ENCODE assay signal across 29 mouse cellular contexts in the genomic region with DNA sequence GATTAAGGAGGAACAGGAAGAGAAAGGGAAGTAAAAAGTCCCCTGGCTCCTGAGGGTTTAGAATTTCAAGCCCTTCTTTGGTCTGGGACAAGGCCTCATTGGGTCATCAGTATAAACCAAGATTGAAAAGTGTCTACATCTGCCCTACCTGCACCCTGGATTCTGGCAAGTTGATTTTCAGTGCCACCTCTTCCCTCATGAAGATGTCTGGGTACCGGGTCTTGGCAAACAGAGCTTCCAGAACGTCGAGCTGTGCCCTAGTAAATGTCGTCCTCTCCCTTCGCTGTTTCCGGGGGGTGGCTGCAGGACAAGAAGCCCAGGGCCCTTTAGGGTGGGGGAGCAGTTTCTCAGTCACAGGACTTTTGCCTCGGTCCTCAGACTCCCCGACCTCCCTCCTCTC. TPM values are rescaled to one million over a fixed set of nuclear protein-coding genes. Genes with fewer than 3 reads are reported as not detected.
DNase-seq lines count a peak whose midpoint lies in the region; ATAC-seq and TF ChIP-seq lines count a peak whose summit lies in the region.
"Had no signal": no experiment of that assay in that cellular context is flagged by ENCODE, and none has a peak within 500 bp of the region (broad histone marks: within the 10 kb centered on the region; RNA-seq: fewer than 3 reads in every experiment).

No protein-coding gene starts in this region.

- peaks cover 43% of the 10 kb centered on the region for H3K27me3 ChIP-seq in forebrain, embryonic 11.5 days (ENCODE audit: control insufficient read depth, insufficient read depth, low read length)
- peaks cover 63% of the 10 kb centered on the region for H3K27me3 ChIP-seq in forebrain, embryonic 16.5 days (replicated peaks; ENCODE audit: control insufficient read depth, insufficient read depth, low read length)
- H3K27me3 ChIP-seq in forebrain, embryonic 13.5 days = peaks cover 93% of the 10 kb centered on the region
- H3K27me3 ChIP-seq in midbrain, embryonic 15.5 days (replicated peaks) = peaks cover 9% of the 10 kb centered on the region; the same call in 1 of the 2 replicates
- peaks cover 67% of the 10 kb centered on the region for H3K27me3 ChIP-seq in lung, postnatal 0 days (replicated peaks; ENCODE audit: insufficient read depth, low read length)

- H3K27ac ChIP-seq in forebrain, embryonic 11.5 days (ENCODE audit: low read depth, low read length) = no peak overlapping the region
- H3K27ac ChIP-seq in forebrain, embryonic 16.5 days (ENCODE audit: low read length) = no peak overlapping the region
- no peak overlapping the region for H3K27ac ChIP-seq in forebrain, embryonic 13.5 days
- peak overlapping the region; percentile 54 for H3K27ac ChIP-seq in midbrain, embryonic 15.5 days
- no peak overlapping the region for H3K27ac ChIP-seq in lung, postnatal 0 days (ENCODE audit: low read length)
- H3K27ac ChIP-seq: heart, adult 2 months; neural tube, embryonic 15.5 days had no signal

- 22% methylated on average over 8 of the region's 8 CpGs for WGBS in forebrain, embryonic 11.5 days
- 27% methylated on average over 8 of the region's 8 CpGs for whole genome bisulfite sequencing in forebrain, embryonic 16.5 days
- 27% methylated on average over 8 of the region's 8 CpGs for WGBS in forebrain, embryonic 13.5 days
- WGBS in midbrain, embryonic 15.5 days = 15% methylated on average over 8 of the region's 8 CpGs
- WGBS in lung, postnatal 0 days = 17% methylated on average over 8 of the region's 8 CpGs

- DNase-seq in forebrain, embryonic 11.5 days (ENCODE audit: low spot score) = no peak
- DNase-seq in ES-CJ7 (ENCODE audit: low read depth, low spot score) = peak; percentile 25
- DNase-seq in frontal cortex, postnatal 25 days (ENCODE audit: low spot score in 2 of 2) = no peak
- no peak for DNase-seq in lung, postnatal 0 days (ENCODE audit: low spot score)
- DNase-seq in left cerebral cortex, adult 8-10 months (ENCODE audit: low spot score in 2 of 2) = no peak
- DNase-seq: adrenal gland, adult 8-10 months; cerebellum, adult 11-12 months; cerebellum, postnatal 25 days; gastrocnemius, postnatal 14 days; heart, adult 2 months; heart, postnatal 36 days; kidney, adult 2 months; kidney, postnatal 14 days; layer of hippocampus, adult 9-11 months; lung, adult 18-20 months; right cerebral cortex, postnatal 25 days; thymus, postnatal 36 days had no signal

- H3K4me1 ChIP-seq in forebrain, embryonic 11.5 days (replicated peaks; ENCODE audit: control insufficient read depth, insufficient read depth, low read length) = peaks cover 18% of the 10 kb centered on the region; the same call in 1 of the 2 replicates
- H3K4me1 ChIP-seq in forebrain, embryonic 16.5 days (replicated peaks; ENCODE audit: control insufficient read depth, insufficient read depth, low read length) = peaks cover 12% of the 10 kb centered on the region
- H3K4me1 ChIP-seq in forebrain, embryonic 13.5 days = peaks cover 38% of the 10 kb centered on the region
- peaks cover 16% of the 10 kb centered on the region for H3K4me1 ChIP-seq in midbrain, embryonic 15.5 days
- H3K4me1 ChIP-seq in lung, postnatal 0 days (ENCODE audit: insufficient read depth, low read depth, low read length) = no peaks in the 10 kb centered on the region

- H3K9me3 ChIP-seq in forebrain, embryonic 11.5 days (ENCODE audit: control insufficient read depth, low read length) = no peaks in the 10 kb centered on the region
- H3K9me3 ChIP-seq in forebrain, embryonic 16.5 days (ENCODE audit: control insufficient read depth, low read length) = no peaks in the 10 kb centered on the region
- H3K9me3 ChIP-seq in forebrain, embryonic 13.5 days (replicated peaks) = no peaks in the 10 kb centered on the region
- H3K9me3 ChIP-seq in midbrain, embryonic 15.5 days = no peaks in the 10 kb centered on the region
- H3K9me3 ChIP-seq in lung, postnatal 0 days (ENCODE audit: low read length) = no peaks in the 10 kb centered on the region
- H3K9me3 ChIP-seq: neural tube, embryonic 15.5 days had no signal

- H3K4me2 ChIP-seq in forebrain, embryonic 11.5 days (ENCODE audit: low read depth, low read length, severe bottlenecking) = peak overlapping the region; percentile 79
- H3K4me2 ChIP-seq in forebrain, embryonic 16.5 days (ENCODE audit: low read length) = no peak overlapping the region
- peak overlapping the region; percentile 60 for H3K4me2 ChIP-seq in forebrain, embryonic 13.5 days
- peak overlapping the region; percentile 49 for H3K4me2 ChIP-seq in midbrain, embryonic 15.5 days
- no peak overlapping the region for H3K4me2 ChIP-seq in lung, postnatal 0 days (replicated peaks; ENCODE audit: low read depth, low read length)
- H3K4me2 ChIP-seq: liver, embryonic 11.5 days; neural tube, embryonic 15.5 days had no signal

- TF ChIP-seq EP300 in lung, postnatal 0 days (IDR thresholded peaks at IDR 0.05) = no peak

- H3K36me3 ChIP-seq in forebrain, embryonic 11.5 days (ENCODE audit: control insufficient read depth, insufficient read depth, low read length) = no peaks in the 10 kb centered on the region
- no peaks in the 10 kb centered on the region for H3K36me3 ChIP-seq in forebrain, embryonic 16.5 days (ENCODE audit: control insufficient read depth, insufficient read depth)
- H3K36me3 ChIP-seq in forebrain, embryonic 13.5 days (ENCODE audit: poor library complexity, severe bottlenecking) = no peaks in the 10 kb centered on the region
- H3K36me3 ChIP-seq in midbrain, embryonic 15.5 days (replicated peaks) = no peaks in the 10 kb centered on the region
- no peaks in the 10 kb centered on the region for H3K36me3 ChIP-seq in lung, postnatal 0 days (ENCODE audit: insufficient read depth, low read length)
- H3K36me3 ChIP-seq: neural tube, embryonic 15.5 days had no signal

- TF ChIP-seq CTCF in lung, postnatal 0 days (IDR thresholded peaks at IDR 0.05) = no peak

- peak overlapping the region; percentile 72 for H3K9ac ChIP-seq in forebrain, embryonic 11.5 days (ENCODE audit: low read length)
- H3K9ac ChIP-seq in forebrain, embryonic 16.5 days (replicated peaks; ENCODE audit: low read depth, low read length) = no peak overlapping the region
- 0 out of 2 replicates have a peak overlapping the region, but pooled peaks have one; percentile 16 for H3K9ac ChIP-seq in forebrain, embryonic 13.5 days
- H3K9ac ChIP-seq in midbrain, embryonic 15.5 days = peak overlapping the region; percentile 3; the same call in 1 of the 2 replicates
- no peak overlapping the region for H3K9ac ChIP-seq in lung, postnatal 0 days (replicated peaks; ENCODE audit: low read depth)
- H3K9ac ChIP-seq: neural tube, embryonic 15.5 days had no signal

- H3K4me3 ChIP-seq in forebrain, embryonic 11.5 days (ENCODE audit: low read depth, low read length) = peak overlapping the region; percentile 64
- H3K4me3 ChIP-seq in forebrain, embryonic 16.5 days (replicated peaks; ENCODE audit: low read length) = no peak overlapping the region
- H3K4me3 ChIP-seq in forebrain, embryonic 13.5 days = peak overlapping the region; percentile 44; the same call in 1 of the 2 replicates
- peak overlapping the region; percentile 43 for H3K4me3 ChIP-seq in midbrain, embryonic 15.5 days
- H3K4me3 ChIP-seq in lung, postnatal 0 days (ENCODE audit: low read depth, low read length) = no peak overlapping the region
- H3K4me3 ChIP-seq: erythroblast, embryonic 14.5 days; heart, adult 2 months; neural tube, embryonic 15.5 days had no signal

- ATAC-seq in forebrain, embryonic 11.5 days (replicated peaks; ENCODE audit: low FRiP score) = no peak
- no peak for ATAC-seq in forebrain, embryonic 16.5 days
- no peak for ATAC-seq in forebrain, embryonic 13.5 days
- no peak for ATAC-seq in midbrain, embryonic 15.5 days (replicated peaks)
- ATAC-seq in lung, postnatal 0 days = no peak
- ATAC-seq: inflammation-experienced regulatory T-cells, adult 6 months had no signal

RNA-seq across cellular contexts. Expression of a gene that starts 12.5 kb away (rescaled TPM):
- 73.3 and 78.7 TPM in 2 replicates for polyA plus RNA-seq in forebrain, embryonic 11.5 days (2014; fragmentation: Nextera tagmentation; extraction: Ambion mirVana)
- 9.3 and 9.9 TPM in 2 replicates for polyA plus RNA-seq in forebrain, embryonic 16.5 days (2015; fragmentation: Nextera tagmentation; extraction: Ambion mirVana)
- 24.9 and 36.8 TPM in 2 replicates for polyA plus RNA-seq in forebrain, embryonic 13.5 days (2015; fragmentation: Nextera tagmentation; extraction: Ambion mirVana)
- polyA plus RNA-seq in midbrain, embryonic 15.5 days (2015; fragmentation: Nextera tagmentation; extraction: Ambion mirVana) = 83.5 and 83.6 TPM in 2 replicates
- polyA plus RNA-seq in lung, postnatal 0 days (2015; fragmentation: Nextera tagmentation; extraction: Ambion mirVana) = not detected in 2 replicates
- 1 to 10 TPM in 3 of 4 experiments, under 1 TPM in 1; 0.50 to 3.8 (median 1.9) TPM for total RNA-seq in left cerebral cortex, adult 8-10 months (2022)
- total RNA-seq: adrenal gland, adult 8-10 months; gastrocnemius, postnatal 14 days; heart, adult 2 months; heart, postnatal 36 days; megakaryocyte-erythroid progenitor cell, adult 5-6 weeks had no signal
- polyA plus RNA-seq: erythroblast, embryonic 14.5 days; heart, adult 2 months; heart, embryonic 14.5 days; inflammation-experienced regulatory T-cells, adult 6 months; kidney, adult 2 months; limb, embryonic 11.5 days; liver, embryonic 11.5 days; spleen, adult 2 months; stomach, embryonic 14.5 days had no signal

Comparison
In these comparisons a context has a peak if more than half of its experiments do, and no peak if none do; other contexts are left out.
1. H3K4me2 ChIP-seq: peak in forebrain, embryonic 11.5 days (single experiment), forebrain, embryonic 13.5 days (single experiment) and midbrain, embryonic 15.5 days (single experiment); none in forebrain, embryonic 16.5 days (single experiment) and lung, postnatal 0 days (single experiment).
2. H3K4me3 ChIP-seq: peak in forebrain, embryonic 11.5 days (single experiment), forebrain, embryonic 13.5 days (single experiment) and midbrain, embryonic 15.5 days (single experiment); none in forebrain, embryonic 16.5 days (single experiment) and lung, postnatal 0 days (single experiment).
3. H3K9ac ChIP-seq: peak in forebrain, embryonic 11.5 days (single experiment), forebrain, embryonic 13.5 days (single experiment) and midbrain, embryonic 15.5 days (single experiment); none in forebrain, embryonic 16.5 days (single experiment) and lung, postnatal 0 days (single experiment).
4. RNA of a gene that starts 12.5 kb away (polyA plus RNA-seq): 83.5 to 83.6 TPM in midbrain, embryonic 15.5 days, 73.3 to 78.7 TPM in forebrain, embryonic 11.5 days, 24.9 to 36.8 TPM in forebrain, embryonic 13.5 days and 9.3 to 9.9 TPM in forebrain, embryonic 16.5 days; not detected in lung, postnatal 0 days; every median in the first group is over 10 times any median in the second.